Mouse (Mus musculus): Measurements from ENCODE around the gene Jmjd8. TPM values are rescaled to one million over a fixed set of nuclear protein-coding genes. Genes with fewer than 3 reads are reported as not detected.

Jmjd8 gene
- polyA plus RNA-seq, 1 experiment from 2014 or later, result 50.7 TPM

DNA sequence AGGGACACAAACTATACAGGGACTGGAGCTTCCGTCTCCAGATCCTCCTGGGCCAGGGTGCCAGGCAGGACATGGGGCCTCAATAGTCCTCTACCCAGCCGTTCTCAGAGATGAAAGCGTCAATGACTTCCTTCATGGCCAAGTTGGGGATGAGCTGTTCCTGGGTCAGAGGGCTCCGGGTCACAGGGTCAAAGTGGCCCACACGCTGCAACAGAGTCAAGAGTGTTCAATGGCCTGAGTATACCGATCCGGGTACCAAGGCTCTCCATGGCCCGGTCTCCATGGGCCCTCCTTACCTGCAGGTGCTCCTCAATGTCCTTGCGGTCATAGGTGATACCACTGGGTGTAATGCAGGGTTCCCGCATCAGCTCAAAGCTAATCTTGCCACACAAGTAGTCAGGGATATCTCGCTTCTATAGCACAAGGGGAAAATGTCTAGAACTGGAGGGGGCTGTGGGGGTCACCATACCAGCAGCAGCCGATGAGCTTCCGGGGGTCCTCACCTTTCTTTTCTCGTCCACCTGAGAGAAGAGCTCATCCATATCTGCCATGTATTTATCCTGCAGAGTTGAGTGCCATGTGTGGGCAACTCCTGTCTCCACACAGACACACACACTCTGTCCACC lies 2.3 kb downstream of the Jmjd8 start:
- WGBS, result 89% methylated on average over 14 of the region's 14 CpGs
- Histone ChIP-seq H3K36me3 (peaks cover 60% of the 10 kb centered on the region), H3K9me3 (no peaks in the 10 kb centered on the region), H3K27me3 (ENCODE audit: insufficient read depth, poor library complexity, severe bottlenecking) (no peaks in the 10 kb centered on the region), H3K4me1 (peaks cover 84% of the 10 kb centered on the region), H3K27ac (no peak overlapping the region), H3K4me3 (peak overlapping the region; percentile 86)
- DNase-seq (ENCODE audit: low spot score), result no peak

DNA sequence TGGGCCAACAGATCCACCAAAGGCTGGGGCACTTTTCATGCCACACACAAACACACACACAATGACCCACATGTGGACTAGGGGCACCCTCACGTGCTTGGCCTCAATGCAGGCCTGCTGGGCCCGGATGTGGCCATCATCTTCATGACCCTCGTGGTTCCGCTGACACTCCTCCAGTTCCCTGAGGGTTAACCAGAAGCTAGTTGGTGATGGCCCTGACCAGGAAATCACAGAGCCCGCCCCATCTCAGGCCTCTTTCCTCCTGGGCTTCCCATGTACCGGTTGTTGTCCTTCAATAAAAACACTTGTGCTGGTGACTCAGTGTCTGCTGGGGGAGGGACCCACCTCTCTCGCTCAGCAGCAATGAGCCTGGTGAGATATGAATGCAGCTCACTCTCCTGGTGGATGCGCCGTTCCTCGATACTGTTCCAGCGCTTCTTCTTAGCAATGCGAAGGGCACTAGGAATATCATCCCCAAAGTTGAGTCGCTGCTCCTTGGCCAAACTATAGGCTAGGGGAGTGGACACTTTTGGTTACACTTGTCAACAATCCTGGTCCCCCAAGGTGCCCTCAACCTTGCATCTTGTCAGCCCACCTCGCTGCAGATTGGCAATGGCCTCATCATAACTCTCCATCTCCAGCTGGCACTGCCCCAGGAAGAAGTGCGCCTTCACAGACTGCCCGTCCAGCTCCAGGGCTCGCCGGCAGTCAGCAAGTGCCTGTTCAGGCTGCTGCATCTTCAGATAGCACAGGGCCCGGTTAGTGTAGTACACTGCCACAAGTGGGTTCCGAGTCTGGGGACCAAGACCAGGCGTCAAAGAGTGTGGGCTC lies 3.0 kb downstream of the Jmjd8 start:
- H3K4me1 ChIP-seq, result peaks cover 84% of the 10 kb centered on the region
- H3K9me3 ChIP-seq, result no peaks in the 10 kb centered on the region
- no peak for DNase-seq (ENCODE audit: low spot score)
- 53% methylated on average over 21 of the region's 21 CpGs for WGBS
- peaks cover 57% of the 10 kb centered on the region for H3K36me3 ChIP-seq
- H3K27me3 ChIP-seq (ENCODE audit: insufficient read depth, poor library complexity, severe bottlenecking), result no peaks in the 10 kb centered on the region
- peak overlapping the region; percentile 98 for H3K27ac ChIP-seq
- H3K4me3 ChIP-seq, result peak overlapping the region; percentile 86

DNA sequence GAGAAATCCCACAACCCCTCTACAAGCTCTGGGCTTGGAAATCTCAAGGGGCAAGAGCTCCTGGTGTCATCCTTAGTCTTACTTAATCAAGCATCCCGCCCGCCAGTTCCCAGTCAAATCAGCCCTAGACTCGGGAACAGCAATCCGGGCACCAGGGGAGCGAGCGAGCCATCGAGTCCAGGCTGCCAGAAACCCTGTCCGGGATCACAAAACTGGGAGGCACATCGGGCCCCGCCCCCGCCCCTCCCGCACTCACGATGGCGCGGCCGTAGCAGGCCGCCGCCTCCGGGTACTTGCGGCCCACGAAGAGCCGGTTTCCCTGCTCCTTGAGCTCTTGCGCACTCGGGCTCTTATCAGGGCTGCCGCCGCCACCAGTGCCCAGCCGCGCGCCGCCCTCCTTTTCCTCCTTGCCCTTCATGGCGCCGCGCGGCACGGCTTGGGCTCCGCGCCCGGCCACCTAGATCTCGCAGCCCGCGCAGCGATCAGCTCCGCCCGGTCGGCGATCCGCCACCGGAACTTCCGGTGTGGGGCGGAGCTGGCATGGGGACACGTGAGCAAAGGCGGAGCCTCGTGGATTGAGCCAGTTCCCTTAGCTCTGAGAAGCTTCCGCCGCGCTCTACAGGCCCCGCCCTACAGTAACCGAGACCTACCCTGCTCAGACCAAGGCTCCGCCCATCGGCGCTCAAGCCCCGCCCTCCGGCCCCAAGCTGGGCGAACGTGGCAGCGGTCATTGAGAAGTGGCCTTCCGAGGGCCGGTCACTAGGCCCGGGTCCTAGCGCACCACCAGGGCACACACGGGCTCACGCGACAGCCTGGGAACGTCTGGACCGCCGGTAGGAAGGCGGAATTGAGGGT lies 4.0 kb downstream of the Jmjd8 start:
- peak overlapping the region; percentile 98 for H3K27ac ChIP-seq
- H3K36me3 ChIP-seq, result peaks cover 48% of the 10 kb centered on the region
- under 1% methylated on average over 77 of the region's 77 CpGs for WGBS
- DNase-seq (ENCODE audit: low spot score), result peak; percentile 100
- peak overlapping the region; percentile 86 for H3K4me3 ChIP-seq
- H3K27me3 ChIP-seq (ENCODE audit: insufficient read depth, poor library complexity, severe bottlenecking), result no peaks in the 10 kb centered on the region
- H3K9me3 ChIP-seq, result no peaks in the 10 kb centered on the region
- peaks cover 84% of the 10 kb centered on the region for H3K4me1 ChIP-seq

DNA sequence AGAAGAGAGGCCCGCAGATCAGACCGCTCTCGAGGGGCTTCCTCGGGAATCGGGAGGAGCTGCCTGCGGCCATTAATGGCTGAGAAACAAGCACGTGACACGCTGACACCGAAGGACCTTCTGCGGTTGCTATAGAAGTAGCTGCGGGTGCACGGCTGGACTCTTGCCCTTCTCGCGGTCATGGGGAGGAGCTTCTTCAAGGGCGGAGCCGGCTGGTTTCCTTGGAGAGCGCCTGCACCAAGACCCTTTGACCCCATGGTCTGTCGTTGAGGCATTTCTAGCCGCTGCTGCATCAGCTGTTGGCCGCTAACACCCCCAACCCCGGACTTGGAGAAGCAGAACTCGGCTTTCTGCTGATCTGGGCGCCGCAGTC lies 4.6 kb downstream of the Jmjd8 start, which contains the start of gene Stub1:
TSS of gene Stub1 (minus strand) at position 114 of the 373 bp plus-strand sequence.
- H3K4me3 ChIP-seq, result peak within 1 kb of the TSS; percentile 86
- peak within 1 kb of the TSS; percentile 98 for H3K27ac ChIP-seq
- H3K9me3 ChIP-seq, result no peaks in the 10 kb centered on the region
- WGBS, result under 1% methylated on average over 24 of the region's 24 CpGs
- H3K27me3 ChIP-seq (ENCODE audit: insufficient read depth, poor library complexity, severe bottlenecking), result no peaks in the 10 kb centered on the region
- peaks cover 84% of the 10 kb centered on the region for H3K4me1 ChIP-seq
- H3K36me3 ChIP-seq, result peaks cover 48% of the 10 kb centered on the region
- peak; percentile 98 for DNase-seq (ENCODE audit: low spot score)

DNA sequence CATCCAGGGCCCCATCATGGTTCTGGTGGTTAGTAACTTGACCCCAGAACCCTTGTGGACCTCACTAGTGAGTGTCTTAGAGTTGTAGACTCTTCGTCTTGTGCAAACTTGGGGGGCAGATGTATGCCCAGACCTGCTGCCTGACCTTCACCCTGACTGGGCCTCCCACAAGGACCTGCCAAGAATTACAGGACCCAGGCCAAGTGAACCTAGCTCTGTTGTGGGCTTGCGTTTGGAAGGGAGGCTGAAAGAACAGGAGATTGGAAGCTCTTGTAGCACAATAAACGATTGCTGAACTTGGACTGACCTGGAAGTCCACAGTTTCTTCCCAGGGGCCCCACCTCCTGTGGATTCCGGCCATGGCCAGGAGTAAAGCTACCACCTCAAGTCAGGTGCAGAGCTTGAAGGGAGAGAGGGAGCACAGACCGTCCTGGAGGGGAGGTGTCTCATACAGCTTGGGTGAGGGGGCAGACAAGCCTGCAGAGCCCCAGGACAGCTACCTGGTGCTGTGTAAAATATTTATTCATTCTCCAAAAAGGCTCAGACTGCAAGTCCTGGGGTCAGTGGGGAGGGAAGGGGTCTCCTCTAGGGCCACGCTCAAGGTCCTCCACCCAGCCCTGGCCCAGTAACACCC lies 5.4 kb downstream of the Jmjd8 start:
- peaks cover 76% of the 10 kb centered on the region for H3K4me1 ChIP-seq
- H3K27me3 ChIP-seq (ENCODE audit: insufficient read depth, poor library complexity, severe bottlenecking), result no peaks in the 10 kb centered on the region
- peak overlapping the region; percentile 98 for H3K27ac ChIP-seq
- DNase-seq (ENCODE audit: low spot score), result no peak
- H3K9me3 ChIP-seq, result no peaks in the 10 kb centered on the region
- H3K36me3 ChIP-seq, result peaks cover 54% of the 10 kb centered on the region
- H3K4me3 ChIP-seq, result peak overlapping the region; percentile 86
- 46% methylated on average over 6 of the region's 6 CpGs for WGBS

DNA sequence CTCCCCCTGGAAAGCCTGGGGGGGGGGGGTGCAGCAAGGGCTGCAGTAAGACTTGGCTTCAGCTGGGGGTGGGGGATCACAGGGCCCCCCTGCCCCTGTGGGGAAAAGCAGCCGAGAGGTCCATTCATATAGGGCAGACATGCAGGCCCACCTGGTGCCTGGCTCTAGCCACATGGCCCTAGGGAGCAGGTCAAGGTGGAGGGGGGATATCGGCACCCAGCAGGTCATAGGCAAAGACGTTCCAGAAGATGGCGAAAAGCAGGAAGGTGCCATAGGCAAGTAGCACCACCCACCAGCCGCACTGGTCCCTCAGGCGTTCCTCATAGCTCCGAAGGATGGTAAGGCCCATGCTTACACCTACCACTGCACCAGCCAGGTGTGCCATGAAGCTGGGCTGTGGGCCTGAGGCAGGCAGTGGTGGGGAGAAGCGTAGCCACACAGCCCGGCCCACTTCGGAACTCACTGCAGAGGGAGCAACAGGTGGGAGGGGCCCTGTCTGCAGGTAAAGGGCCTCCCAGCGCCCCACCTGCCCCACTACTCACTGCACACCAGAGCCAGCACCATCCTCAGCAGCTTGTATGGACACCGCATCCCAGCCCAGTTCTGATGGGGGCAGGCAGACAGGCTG lies 6.0 kb downstream of the Jmjd8 start:
- H3K36me3 ChIP-seq, result peaks cover 59% of the 10 kb centered on the region
- no peaks in the 10 kb centered on the region for H3K9me3 ChIP-seq
- H3K27ac ChIP-seq, result peak overlapping the region; percentile 98
- H3K27me3 ChIP-seq (ENCODE audit: insufficient read depth, poor library complexity, severe bottlenecking), result no peaks in the 10 kb centered on the region
- H3K4me1 ChIP-seq, result peaks cover 78% of the 10 kb centered on the region
- DNase-seq (ENCODE audit: low spot score), result no peak
- 89% methylated on average over 12 of the region's 12 CpGs for WGBS
- H3K4me3 ChIP-seq, result peak overlapping the region; percentile 86

DNA sequence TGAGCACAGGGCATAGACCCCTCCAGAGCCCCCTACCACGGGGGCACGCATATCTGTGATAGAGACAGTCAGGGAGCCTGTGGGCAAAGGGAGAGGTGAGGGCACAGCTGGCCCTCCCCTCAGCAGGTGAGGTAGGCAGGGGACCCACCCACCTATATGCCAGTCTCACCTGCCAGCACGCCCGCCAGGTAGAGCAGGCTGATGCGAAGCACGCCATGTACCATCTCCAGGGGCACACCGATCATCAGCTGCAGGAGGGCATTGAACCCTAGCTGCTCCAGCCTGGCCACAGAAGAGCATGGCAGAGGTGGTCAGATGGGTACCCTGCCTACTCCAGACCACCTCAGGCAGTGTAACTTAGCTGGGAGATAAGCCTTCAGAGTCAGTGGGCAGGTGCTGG lies 6.6 kb downstream of the Jmjd8 start:
- H3K27me3 ChIP-seq (ENCODE audit: insufficient read depth, poor library complexity, severe bottlenecking), result no peaks in the 10 kb centered on the region
- DNase-seq (ENCODE audit: low spot score), result no peak
- no peak overlapping the region for H3K27ac ChIP-seq
- H3K4me3 ChIP-seq, result peak overlapping the region; percentile 86
- no peaks in the 10 kb centered on the region for H3K9me3 ChIP-seq
- H3K36me3 ChIP-seq, result peaks cover 59% of the 10 kb centered on the region
- 96% methylated on average over 7 of the region's 7 CpGs for WGBS
- H3K4me1 ChIP-seq, result peaks cover 77% of the 10 kb centered on the region

DNA sequence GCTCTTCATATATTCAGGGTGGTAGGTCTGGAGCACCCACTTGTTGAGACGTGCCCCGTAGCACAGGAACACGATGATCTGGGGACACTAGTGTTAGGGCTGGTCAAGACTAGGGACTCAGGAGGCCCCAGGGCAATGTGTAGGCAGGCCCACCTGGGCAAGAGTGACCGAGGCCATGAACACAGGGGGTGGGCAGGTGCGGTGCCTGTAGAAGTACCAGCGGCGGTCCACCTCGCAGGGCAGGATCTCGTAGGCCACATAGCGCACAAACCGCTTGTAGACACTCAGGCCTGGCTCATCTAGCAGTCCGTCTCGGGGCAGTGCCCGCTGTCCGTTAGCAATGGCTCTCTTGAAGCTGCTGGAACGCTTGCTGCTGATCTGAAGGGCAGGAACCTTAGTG lies 7.1 kb downstream of the Jmjd8 start:
- Histone ChIP-seq H3K36me3 (peaks cover 59% of the 10 kb centered on the region), H3K27ac (peak overlapping the region; percentile 84), H3K4me1 (peaks cover 77% of the 10 kb centered on the region), H3K27me3 (ENCODE audit: insufficient read depth, poor library complexity, severe bottlenecking) (no peaks in the 10 kb centered on the region), H3K4me3 (peak overlapping the region; percentile 57), H3K9me3 (no peaks in the 10 kb centered on the region)
- DNase-seq (ENCODE audit: low spot score), result no peak
- WGBS, result 95% methylated on average over 16 of the region's 16 CpGs

DNA sequence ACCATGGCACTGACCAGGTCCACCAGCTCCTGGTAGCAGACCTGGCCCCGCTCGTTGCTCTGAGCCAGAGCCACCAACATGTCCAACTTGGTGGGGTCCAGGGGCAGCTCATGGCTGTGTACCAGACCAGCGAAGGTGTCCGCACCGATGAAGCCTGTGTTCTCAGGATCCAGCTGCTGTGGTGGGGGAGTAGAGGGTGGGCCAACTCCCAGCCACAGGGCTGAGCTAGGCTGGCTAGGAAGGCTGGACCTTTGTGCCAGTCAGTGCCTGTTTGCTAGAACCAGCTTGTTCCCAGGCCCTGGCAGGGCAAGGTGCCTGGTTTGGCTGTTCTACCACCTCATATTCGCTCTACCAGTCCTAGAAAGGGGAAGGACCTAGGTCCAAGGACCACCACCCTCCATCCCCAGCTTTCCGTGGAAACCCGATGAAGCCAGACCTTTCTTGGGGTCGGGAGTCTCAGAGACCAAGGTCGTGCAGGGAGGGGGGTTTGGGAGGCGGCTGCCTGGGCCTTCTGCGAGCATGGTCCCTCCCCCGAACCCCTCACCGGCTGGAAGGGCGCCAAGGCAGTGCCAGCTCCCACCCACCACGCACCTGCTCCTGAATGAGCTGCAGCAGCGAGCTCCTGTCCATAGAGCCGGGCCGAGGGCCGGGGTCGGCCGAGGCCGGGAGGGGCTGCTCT lies 7.9 kb downstream of the Jmjd8 start:
- H3K27me3 ChIP-seq (ENCODE audit: insufficient read depth, poor library complexity, severe bottlenecking), result no peaks in the 10 kb centered on the region
- H3K27ac ChIP-seq, result peak overlapping the region; percentile 84
- no peaks in the 10 kb centered on the region for H3K9me3 ChIP-seq
- 23% methylated on average over 23 of the region's 23 CpGs for WGBS
- H3K4me1 ChIP-seq, result peaks cover 71% of the 10 kb centered on the region
- H3K4me3 ChIP-seq, result peak overlapping the region; percentile 57
- peaks cover 59% of the 10 kb centered on the region for H3K36me3 ChIP-seq
- DNase-seq (ENCODE audit: low spot score), result no peak

DNA sequence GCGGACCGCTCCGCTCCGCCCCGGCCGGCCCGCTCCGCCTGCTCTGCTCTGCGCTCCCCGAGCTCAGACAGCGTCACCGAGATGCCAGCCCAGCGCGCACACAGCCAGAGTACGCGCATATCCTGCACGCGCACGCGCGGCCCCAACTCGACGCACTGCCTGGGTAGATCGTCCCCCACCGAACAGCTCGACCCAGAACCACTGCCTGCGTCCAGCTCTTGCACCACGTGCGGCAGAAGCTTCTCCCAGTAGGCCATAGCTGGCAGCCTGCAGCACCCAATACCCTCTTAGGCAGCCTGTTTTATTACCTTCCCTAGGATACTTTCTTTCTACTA lies 8.4 kb downstream of the Jmjd8 start, which contains the start of gene Rhbdl1:
TSS of gene Rhbdl1 (minus strand) at position 220 of the 335 bp plus-strand sequence.
- H3K36me3 ChIP-seq, result peaks cover 60% of the 10 kb centered on the region
- H3K4me3 ChIP-seq, result peak within 1 kb of the TSS; percentile 57
- H3K27me3 ChIP-seq (ENCODE audit: insufficient read depth, poor library complexity, severe bottlenecking), result no peaks in the 10 kb centered on the region
- no peak for DNase-seq (ENCODE audit: low spot score)
- peak within 1 kb of the TSS; percentile 84 for H3K27ac ChIP-seq
- 2% methylated on average over 29 of the region's 29 CpGs for WGBS
- H3K4me1 ChIP-seq, result peaks cover 69% of the 10 kb centered on the region
- H3K9me3 ChIP-seq, result no peaks in the 10 kb centered on the region

DNA sequence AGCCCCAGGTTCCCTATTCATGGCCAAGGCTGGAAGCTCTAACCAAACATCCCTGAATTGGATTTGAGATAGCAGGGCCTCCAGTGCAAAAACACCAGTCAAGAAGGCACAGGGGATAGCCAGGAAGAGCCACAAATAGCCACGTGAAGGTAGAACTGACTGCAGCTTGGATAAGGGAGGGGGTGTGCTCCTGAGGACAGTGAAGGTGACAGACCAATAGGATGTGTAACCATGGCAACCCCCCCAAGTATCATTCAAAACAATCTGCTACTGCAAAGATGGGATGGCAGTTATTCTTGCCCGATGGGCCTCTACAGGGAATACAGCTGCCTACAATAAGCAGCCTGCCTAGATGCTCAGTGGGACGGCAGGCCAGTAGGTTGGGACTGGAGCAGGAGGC lies 8.9 kb downstream of the Jmjd8 start:
- no peak for DNase-seq (ENCODE audit: low spot score)
- no peaks in the 10 kb centered on the region for H3K27me3 ChIP-seq (ENCODE audit: insufficient read depth, poor library complexity, severe bottlenecking)
- no peaks in the 10 kb centered on the region for H3K9me3 ChIP-seq
- peaks cover 68% of the 10 kb centered on the region for H3K4me1 ChIP-seq
- WGBS, result 44% methylated on average over 3 of the region's 3 CpGs
- peak overlapping the region; percentile 84 for H3K27ac ChIP-seq
- peaks cover 65% of the 10 kb centered on the region for H3K36me3 ChIP-seq
- H3K4me3 ChIP-seq, result peak overlapping the region; percentile 57

DNA sequence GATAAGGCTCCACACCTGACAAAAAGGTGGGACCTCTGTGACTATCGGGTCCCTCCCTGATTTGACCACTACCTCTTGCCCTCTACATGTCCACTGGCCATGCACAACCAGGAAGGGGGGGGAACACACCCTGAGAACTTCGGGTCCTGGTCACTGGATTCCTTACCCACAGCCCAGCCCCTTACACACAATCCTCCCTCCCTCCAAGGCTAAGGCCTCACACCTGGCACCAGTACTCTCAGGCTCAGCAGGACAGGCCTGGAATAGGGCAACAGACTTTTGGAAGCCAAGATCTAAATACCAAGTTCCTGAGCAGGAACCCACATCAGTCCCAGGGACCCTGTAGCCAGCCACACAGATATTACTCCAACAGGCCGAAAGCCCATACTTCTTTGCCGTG lies 10.2 kb downstream of the Jmjd8 start:
- Histone ChIP-seq H3K27me3 (ENCODE audit: insufficient read depth, poor library complexity, severe bottlenecking) (no peaks in the 10 kb centered on the region), H3K4me3 (no peak overlapping the region), H3K4me1 (peaks cover 73% of the 10 kb centered on the region), H3K36me3 (peaks cover 70% of the 10 kb centered on the region), H3K9me3 (no peaks in the 10 kb centered on the region), H3K27ac (no peak overlapping the region)
- no peak for DNase-seq (ENCODE audit: low spot score)
- 84% methylated on average over 4 of the region's 4 CpGs for WGBS

Measured in heart, embryonic 10.5 days (tissue).